Comparison of ENCODE assay signal across 8 mouse cellular contexts in the genomic region with DNA sequence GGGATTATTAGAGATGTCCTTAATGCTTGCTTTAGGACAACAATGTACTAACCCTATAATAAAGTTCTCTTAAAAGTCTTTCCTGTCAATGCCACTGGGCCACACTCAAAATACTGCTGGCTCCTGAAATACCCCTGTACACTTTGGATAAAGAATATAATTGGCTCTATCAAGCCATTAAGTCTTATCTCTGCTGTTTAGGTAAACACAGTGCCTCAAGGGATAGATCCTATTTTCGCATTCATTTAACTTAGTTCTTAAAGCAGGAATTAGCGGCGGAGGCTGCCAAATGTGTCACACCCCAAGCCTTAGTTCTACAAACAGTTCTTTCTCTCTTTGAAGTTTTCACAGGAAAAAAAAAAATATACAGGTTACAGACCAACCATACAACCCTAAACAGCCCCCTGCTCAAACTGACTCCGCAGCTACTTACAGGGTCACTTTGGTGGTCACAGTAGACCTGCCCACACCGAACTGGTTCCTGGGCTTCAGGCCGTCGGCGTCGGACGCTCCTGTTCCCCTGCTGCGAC.
DNase-seq lines count a peak whose midpoint lies in the region; ATAC-seq and TF ChIP-seq lines count a peak whose summit lies in the region.

No protein-coding gene starts in this region.

- no peak for ATAC-seq in heart, embryonic 16.5 days (replicated peaks; ENCODE audit: extremely low read depth, insufficient read depth, low FRiP score)
- no peak for ATAC-seq in hindbrain, embryonic 12.5 days (ENCODE audit: low FRiP score)
- 0 out of 2 replicates have a peak, but pooled peaks have one; percentile 3 for ATAC-seq in midbrain, embryonic 11.5 days (ENCODE audit: low FRiP score)
- ATAC-seq in frontal cortex, adult (ENCODE audit: low TSS enrichment) = no peak
- no peak for ATAC-seq in megakaryocyte progenitor cell, adult 5-6 weeks (replicated peaks; ENCODE audit: poor library complexity)
- no peak for ATAC-seq in cerebellum, adult (ENCODE audit: insufficient number of reproducible peaks, low FRiP score, low TSS enrichment)

- no peak for DNase-seq in heart, postnatal 14 days
- no peak for DNase-seq in ES-E14 (ENCODE audit: low read depth, low spot score)
- DNase-seq in midbrain, embryonic 11.5 days (ENCODE audit: low spot score, missing footprints) = peak; percentile 91

- H3K9ac ChIP-seq in heart, embryonic 16.5 days (ENCODE audit: low read length) = peak overlapping the region; percentile 66
- H3K9ac ChIP-seq in ES-E14 (ENCODE audit: insufficient read depth, low read depth, low read length, poor library complexity, severe bottlenecking) = peak overlapping the region; percentile 55; the same call in 1 of the 2 replicates
- H3K9ac ChIP-seq in hindbrain, embryonic 12.5 days = 0 out of 2 replicates have a peak overlapping the region, but pooled peaks have one; percentile 33
- no peak overlapping the region for H3K9ac ChIP-seq in midbrain, embryonic 11.5 days (ENCODE audit: low read length)

- no peaks in the 10 kb centered on the region for H3K36me3 ChIP-seq in heart, embryonic 16.5 days (ENCODE audit: control insufficient read depth, insufficient read depth)
- H3K36me3 ChIP-seq in ES-E14 (ENCODE audit: control insufficient read depth, insufficient read depth, low read length, poor library complexity, severe bottlenecking) = no peaks in the 10 kb centered on the region
- H3K36me3 ChIP-seq in hindbrain, embryonic 12.5 days = no peaks in the 10 kb centered on the region
- no peaks in the 10 kb centered on the region for H3K36me3 ChIP-seq in midbrain, embryonic 11.5 days (ENCODE audit: control insufficient read depth, insufficient read depth, low read length)

- H3K9me3 ChIP-seq in heart, embryonic 16.5 days (replicated peaks; ENCODE audit: control insufficient read depth, low read length) = no peaks in the 10 kb centered on the region
- H3K9me3 ChIP-seq in ES-E14 (ENCODE audit: control insufficient read depth, insufficient read depth, low read depth, low read length) = no peaks in the 10 kb centered on the region
- no peaks in the 10 kb centered on the region for H3K9me3 ChIP-seq in hindbrain, embryonic 12.5 days (replicated peaks)
- no peaks in the 10 kb centered on the region for H3K9me3 ChIP-seq in midbrain, embryonic 11.5 days (ENCODE audit: control insufficient read depth, low read length)

- intact Hi-C loops in heart, postnatal 14 days (cut with DNase I) = loop anchor here (2.0 to 5.0 kb wide), 2 partner anchors 48 to 64 kb away; no protein-coding TSS in a partner anchor

- H3K4me1 ChIP-seq in heart, embryonic 16.5 days (ENCODE audit: control insufficient read depth, insufficient read depth, low read length) = peaks cover 9% of the 10 kb centered on the region
- no peaks in the 10 kb centered on the region; a peak in 1 of 4 replicates for H3K4me1 ChIP-seq in ES-E14 (ENCODE audit: control insufficient read depth in 2 of 2, insufficient read depth in 2 of 2, low read length in 2 of 2, poor library complexity in 1 of 2)
- H3K4me1 ChIP-seq in hindbrain, embryonic 12.5 days = peaks cover 22% of the 10 kb centered on the region
- H3K4me1 ChIP-seq in midbrain, embryonic 11.5 days (ENCODE audit: control insufficient read depth, insufficient read depth, low read length) = peaks cover 13% of the 10 kb centered on the region

- H3K27ac ChIP-seq in heart, embryonic 16.5 days (ENCODE audit: low read length) = no peak overlapping the region
- H3K27ac ChIP-seq in ES-E14 (ENCODE audit: insufficient read depth, low read depth, low read length, poor library complexity, severe bottlenecking) = no peak overlapping the region
- H3K27ac ChIP-seq in hindbrain, embryonic 12.5 days = no peak overlapping the region
- no peak overlapping the region for H3K27ac ChIP-seq in midbrain, embryonic 11.5 days (ENCODE audit: low read depth, low read length)

- peaks cover 58% of the 10 kb centered on the region for H3K27me3 ChIP-seq in heart, embryonic 16.5 days (ENCODE audit: control insufficient read depth, insufficient read depth, low read length)
- H3K27me3 ChIP-seq in hindbrain, embryonic 12.5 days = peaks cover 69% of the 10 kb centered on the region
- H3K27me3 ChIP-seq in midbrain, embryonic 11.5 days (ENCODE audit: control insufficient read depth, insufficient read depth, low read length) = peaks cover 57% of the 10 kb centered on the region

- in situ Hi-C loops in ES-E14 (cut with MboI; ENCODE audit: low sequenced_read_pairs in 2 of 2, unreplicated experiment in 2 of 2) = no loop called here

- H3K4me3 ChIP-seq in heart, embryonic 16.5 days (ENCODE audit: low read length) = peak overlapping the region; percentile 68
- H3K4me3 ChIP-seq in ES-E14 (ENCODE audit: insufficient read depth in 1 of 2, low read depth in 1 of 2, low read length in 2 of 2, poor library complexity in 1 of 2, severe bottlenecking in 1 of 2) = peak overlapping the region; percentile 65 to 68; a peak in 3 of 4 replicates
- H3K4me3 ChIP-seq in hindbrain, embryonic 12.5 days = peak overlapping the region; percentile 49
- H3K4me3 ChIP-seq in midbrain, embryonic 11.5 days (ENCODE audit: low read depth, low read length) = peak overlapping the region; percentile 40

- WGBS in heart, embryonic 16.5 days = 3% methylated on average over 11 of the region's 11 CpGs
- WGBS in hindbrain, embryonic 12.5 days = 4% methylated on average over 11 of the region's 11 CpGs
- WGBS in midbrain, embryonic 11.5 days = 3% methylated on average over 11 of the region's 11 CpGs

- H3K4me2 ChIP-seq in heart, embryonic 16.5 days (ENCODE audit: low read depth, low read length) = peak overlapping the region; percentile 77
- peak overlapping the region; percentile 59 for H3K4me2 ChIP-seq in hindbrain, embryonic 12.5 days (replicated peaks)
- H3K4me2 ChIP-seq in midbrain, embryonic 11.5 days = peak overlapping the region; percentile 51

TF ChIP-seq in ES-E14, 5 proteins besides CTCF, POLR2A, EP300 and RAD21:
- TF ChIP-seq ZC3H11A (IDR thresholded peaks at IDR 0.05; ENCODE audit: borderline replicate concordance, low read depth, low read length) (no peak), ZNF384 (IDR thresholded peaks at IDR 0.05; ENCODE audit: low read depth, low read length) (no peak), CHD2 (IDR thresholded peaks at IDR 0.05; ENCODE audit: low read depth, low read length) (no peak), MAFK (IDR thresholded peaks at IDR 0.05; ENCODE audit: insufficient read depth, low read depth, low read length) (no peak), HCFC1 (IDR thresholded peaks at IDR 0.05; ENCODE audit: borderline replicate concordance, insufficient read depth, low read length) (no peak)
